Mouse (Mus musculus) cerebellum, adult 9-11 months (tissue): Measurements from ENCODE around the gene Zfp607a.
"Not testable (repeated sequence)": the region's sequence is repeated elsewhere in the genome, so short reads cannot be mapped to it uniquely, and the experiment has no call there.

Experiments used
- DNase-seq: peaks from one replicate; pipeline ENCODE4 v3.0.0; 2022

The Zfp607a gene

DNA sequence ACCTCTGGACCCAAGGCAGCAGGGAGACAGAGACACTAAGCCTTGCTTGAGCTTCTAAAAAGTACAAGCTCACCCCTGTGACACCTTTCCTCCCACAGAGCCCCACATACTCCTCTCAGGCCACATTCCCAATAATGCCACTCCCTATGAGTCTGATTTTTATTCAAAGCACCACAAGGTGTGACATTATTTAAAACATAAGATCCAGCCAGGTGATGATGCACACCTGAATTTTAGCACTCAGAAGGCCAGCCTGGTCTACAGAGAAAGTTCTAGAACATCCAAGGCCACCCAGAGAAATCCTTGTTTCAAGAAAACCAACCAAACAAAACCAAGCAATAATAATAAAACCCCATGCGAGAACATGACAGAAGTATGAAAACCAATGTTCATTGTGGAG is at the start of gene Zfp607a:
Zfp607a (plus strand) TSS at position 301 of the 400 bp plus-strand sequence.
- DNase-seq: no peak

DNA sequence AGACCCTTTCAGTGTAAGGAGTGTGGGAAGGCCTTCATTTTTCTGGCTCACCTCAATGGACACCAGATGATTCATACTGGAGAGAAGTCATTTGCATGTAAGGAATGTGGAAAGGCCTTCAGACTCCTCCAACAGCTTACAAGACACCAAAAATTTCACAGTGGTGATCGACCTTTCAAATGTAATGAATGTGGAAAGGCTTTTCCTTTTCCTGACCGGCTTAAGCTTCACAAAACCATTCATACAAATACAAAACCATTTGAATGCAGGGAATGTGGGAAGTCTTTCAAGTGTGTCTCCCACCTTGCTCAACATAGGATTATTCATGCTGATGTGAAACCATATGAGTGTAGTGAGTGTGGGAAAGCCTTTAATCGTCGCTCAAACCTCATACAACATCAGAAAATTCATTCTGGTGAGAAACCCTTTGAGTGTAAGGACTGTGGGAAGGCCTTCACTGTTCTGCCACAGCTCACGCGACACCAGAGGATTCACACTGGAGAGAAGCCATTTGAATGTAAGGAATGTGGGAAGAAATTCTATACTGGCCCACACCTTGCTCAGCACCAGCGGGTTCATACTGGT is 38.7 kb upstream of the Zfp607a start:
- no peak for DNase-seq

DNA sequence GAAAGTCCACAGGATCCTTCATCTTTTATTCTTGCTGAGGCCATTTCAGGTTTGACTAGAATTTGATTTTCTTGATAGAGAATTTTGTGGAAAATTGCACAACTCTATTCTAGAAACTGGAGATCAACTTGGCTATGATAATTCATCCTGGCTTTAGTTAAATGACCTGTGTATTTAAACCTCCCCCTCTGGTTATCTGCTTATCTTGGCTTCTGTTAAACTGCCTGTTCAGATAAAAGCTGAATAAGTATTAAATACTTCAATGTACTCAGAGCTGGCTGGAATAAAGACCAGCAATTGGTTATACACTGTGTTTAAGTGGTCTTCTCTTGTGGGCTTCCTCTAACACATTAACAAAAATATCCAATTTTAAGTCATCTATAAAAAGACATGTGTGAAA is 34.7 kb upstream of the Zfp607a start:
- DNase-seq: no peak

DNA sequence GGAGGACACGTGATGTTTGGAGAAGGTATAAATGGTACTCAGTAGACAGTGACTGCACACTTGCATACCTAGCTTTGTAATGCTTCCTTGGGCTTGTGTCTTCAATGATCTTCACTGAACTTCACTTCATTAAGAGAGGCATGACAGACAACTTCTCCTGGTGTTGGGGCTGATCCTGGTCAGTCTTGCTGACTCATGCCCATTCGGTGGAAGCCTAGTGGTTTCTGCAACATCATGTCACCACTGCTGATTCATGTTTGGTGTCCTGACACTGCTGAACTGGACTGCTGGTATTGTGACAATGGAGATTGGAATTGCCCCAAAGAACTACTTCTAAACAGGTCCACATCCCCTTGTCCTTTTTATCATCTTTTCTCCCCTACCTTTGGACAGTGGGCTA is 23.2 kb upstream of the Zfp607a start:
- no peak for DNase-seq

DNA sequence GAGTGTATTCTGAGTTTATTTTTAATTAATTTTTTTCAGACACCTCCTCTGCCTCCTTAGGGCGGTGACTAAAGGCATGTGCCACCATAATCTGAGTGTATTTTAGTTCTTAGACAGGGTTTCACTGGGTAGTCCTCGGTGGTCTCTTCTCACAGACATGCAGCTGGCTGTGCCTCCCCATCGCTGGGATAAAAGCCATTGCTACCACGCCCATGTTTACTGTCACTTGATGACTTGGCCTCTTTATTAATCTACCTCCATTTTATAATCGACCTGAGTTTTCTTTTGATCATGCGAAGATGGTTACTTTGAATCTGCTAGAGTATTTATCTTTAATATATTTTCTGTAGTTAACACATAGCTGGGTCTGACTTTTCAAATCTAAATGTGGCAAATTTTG is 19.4 kb upstream of the Zfp607a start:
- no peak for DNase-seq

DNA sequence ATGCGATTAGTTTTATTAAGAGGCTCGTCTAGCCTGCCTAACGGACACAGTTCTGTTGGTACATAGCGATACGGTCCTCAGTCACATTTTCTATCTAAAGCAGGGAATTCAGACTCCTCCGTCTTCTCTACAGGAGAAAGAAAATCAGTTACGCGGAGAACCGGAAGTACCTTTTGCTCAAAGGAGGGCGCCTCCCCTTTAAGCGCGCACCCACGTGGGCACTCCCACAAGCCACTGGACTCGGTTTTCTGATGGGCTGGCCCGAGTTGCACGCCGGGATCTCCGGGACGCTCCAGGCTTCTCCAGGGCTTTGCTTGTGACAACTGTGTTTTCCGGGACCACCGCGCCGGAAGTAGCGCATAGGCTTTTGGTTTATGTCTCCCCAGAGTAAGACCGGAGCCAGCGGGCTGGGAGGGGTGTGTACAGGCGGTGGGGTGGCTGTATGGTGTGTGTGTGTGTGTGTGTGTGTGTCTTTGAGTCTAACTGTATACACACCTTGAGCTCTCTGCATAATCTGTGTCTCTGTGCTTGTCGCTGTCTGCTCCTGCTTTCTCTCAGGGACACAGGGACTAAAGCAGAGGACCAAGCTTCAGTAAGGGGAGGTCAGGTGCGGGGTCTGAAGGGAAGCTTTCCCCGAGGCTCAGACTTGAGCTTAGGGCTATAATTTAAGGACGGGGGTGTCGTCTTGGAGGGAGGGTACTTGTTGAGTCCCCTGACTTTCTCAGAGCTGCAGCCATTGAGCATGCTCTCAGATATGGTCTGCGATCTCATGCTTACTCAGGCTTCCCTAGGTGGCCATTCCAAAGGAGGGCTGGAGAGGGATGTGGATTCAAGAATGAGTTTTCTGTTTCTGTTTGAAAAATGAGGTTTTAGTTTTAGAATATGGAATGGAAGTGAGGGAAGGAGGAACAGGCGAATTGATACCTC is 18.7 kb upstream of the Zfp607a start, which contains the start of gene Zfp59:
Zfp59 (plus strand) TSS at position 285 of the 927 bp plus-strand sequence.
- peak; percentile 87 for DNase-seq

DNA sequence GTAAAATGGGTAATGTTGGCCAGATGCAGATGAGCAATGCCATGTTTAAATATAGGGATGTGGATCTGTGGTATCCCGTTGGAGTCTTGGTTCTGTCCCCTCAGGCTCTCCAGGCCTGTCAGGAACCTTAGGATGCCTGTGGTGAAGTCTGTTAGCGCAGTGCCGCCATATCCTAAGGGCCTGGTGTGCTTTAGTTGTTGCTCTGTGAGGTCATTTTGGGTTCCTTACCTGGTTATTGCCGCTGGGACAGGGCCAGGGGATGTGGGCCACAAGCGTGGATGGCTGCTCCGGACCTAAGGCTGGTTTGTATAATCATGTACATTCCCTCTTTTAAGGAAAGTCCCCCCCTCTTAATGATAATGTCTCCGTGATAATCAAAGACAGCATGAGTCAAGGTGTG is 17.7 kb upstream of the Zfp607a start:
- no peak for DNase-seq

DNA sequence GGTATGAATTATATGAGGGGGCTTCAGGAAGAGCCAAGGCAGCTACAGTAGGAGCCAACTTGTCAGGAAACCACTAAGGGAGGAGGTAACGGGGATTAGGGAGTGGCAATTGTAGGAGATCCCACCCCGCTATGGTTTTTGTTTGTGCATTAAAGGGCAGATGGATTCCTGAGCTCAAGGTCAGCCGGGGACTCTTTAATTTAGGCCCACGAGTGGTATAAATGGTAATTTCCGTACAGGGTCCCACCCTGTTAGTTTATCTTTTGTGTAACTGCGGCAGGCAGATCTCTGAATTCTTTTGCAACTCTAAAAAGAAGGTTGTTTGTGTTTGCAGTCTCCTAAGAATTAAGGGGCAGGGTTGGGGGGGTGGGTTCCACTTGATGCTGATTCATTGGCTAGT is 17.2 kb upstream of the Zfp607a start:
- DNase-seq: no peak

DNA sequence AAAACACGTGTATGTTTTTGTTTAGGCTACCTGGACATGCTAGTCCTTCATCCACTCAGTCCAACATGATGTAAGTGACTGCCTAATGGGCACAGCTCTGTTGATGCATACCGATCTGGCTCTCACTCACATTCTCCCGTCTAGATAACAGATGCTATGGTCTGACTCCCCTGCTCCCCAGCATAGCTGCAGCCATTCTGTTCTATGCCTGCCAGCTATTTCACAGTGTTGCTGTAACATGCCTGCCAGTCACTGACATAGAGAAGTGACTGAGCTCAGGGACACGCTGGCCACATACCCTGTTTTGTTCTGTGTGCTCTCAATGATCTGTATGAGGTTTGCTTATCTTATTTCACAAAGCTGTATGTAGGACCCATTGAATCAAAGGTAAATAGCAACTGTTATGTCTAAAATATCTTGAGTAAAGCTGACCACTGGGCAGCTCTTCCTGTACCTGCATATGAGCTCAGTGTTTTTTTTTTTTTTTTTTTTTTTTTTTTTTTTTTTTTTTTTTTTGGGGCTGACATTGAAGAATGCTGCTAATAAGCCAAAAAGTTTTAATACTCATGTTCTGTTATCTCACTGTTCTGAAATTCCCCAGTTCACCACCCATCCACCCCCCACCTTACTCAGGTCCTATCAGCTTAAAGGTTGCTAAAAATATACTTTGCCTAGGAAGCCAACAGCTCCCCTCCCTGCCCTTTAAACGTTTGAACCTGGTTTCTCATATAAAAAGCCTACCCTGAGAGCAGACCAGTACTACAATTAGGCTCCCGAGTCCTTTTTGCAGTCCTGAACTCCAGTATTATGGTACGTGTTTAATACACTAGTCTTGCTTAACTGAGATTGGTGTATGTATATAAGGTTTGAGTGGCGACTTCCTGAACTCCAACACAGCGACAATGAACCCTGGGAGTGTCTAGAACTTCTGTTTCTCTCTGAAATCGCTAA is 2.2 kb downstream of the Zfp607a start:
- DNase-seq: no peak

DNA sequence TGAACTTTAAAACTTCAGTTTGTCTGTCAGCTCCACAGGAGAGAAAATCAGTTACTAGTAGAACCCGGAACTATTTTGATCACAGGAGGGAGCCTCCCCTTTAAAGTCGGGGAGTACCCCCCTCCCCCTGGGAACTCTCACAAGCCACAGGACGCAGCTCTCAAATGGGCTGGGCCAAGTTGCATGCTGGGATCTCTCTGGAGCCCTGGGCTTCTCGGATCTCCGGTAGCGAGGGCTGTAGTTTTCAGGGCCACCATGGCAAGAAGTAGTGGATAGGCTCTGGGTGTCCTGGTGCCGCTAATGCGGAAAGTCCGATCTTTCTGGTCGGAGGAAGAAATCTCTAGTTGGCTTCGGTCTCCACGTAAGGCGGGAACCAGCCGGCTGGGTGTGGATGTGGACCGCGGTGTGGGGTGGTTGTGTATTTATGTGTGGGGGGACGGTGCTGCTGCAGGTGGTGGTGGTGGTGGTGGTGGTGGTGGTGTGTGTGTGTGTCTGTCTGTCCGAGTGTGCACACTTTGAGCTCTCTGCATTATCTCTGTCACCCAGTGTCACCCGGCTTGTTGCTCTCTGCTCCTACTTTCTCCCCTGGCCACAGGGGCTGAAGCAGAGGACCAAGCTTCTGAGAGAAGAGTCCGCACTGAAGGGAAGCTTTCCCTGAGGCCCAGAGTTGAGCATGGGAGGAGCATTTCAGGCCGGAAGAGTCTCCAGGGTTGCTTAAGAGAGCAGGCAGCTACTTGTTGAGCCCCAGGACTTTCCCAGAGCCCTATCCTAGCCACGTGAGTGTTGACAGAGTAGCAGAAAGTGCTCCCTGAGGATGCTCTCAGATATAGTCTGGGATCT is 3.3 kb downstream of the Zfp607a start:
- DNase-seq: no peak

DNA sequence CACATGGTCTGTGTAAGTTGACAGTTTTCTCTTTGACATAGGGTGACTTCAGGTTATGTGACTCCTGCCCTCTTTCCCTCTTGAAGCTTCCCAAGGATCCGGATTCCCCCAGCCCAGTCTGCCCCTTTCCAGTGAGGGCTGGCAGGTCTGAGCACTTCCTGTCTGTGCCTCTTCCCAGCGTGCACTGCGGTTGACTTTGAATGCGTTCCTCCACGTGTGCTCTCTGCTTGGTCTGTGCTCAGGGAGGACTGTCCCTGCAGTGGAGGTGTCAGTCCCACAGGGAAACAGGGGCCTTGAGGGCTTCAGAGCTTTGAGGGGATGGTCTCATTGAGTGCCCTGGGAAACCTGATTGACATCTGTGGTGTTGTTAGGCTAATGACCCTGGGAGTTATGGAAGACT is 5.3 kb downstream of the Zfp607a start:
- not testable (repeated sequence) for DNase-seq

DNA sequence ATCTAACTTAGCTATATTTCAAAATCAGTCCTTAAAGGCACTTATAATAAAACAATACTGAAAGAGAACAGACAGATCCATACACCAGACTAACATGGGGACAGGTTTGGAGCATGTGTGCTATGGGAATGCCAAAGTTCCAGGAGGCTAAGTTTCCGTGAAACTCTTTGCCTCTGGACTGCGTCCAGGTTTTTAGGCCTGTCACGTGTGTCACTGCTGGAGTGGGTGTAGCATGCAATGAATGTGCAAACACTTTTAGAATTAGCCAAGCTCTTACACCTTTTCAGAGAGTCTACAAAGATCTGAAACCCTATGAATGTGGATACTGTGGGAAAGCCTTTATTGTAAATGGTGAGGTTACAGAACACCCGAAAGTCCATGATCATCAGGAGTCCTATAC is 24.4 kb downstream of the Zfp607a start:
- DNase-seq: no peak

DNA sequence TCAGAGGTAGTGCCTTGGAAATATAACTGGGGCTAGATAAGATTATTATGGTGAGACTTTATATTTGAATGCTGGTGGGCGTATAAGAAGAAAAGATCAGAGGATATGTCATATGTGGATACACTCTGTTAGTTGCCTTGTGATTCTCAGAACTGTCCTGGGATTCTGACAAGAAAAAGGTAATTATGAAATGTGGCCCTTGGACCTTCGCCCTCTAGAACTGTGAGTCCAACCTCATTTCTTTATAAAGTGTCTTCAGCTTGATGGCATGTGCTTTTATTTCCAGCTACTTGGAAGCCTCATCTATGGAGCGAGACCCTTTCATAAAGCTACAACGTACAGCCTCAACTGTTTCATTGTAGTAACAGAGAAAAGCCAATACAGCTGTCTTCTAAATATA is 43.3 kb downstream of the Zfp607a start:
- DNase-seq: no peak

DNA sequence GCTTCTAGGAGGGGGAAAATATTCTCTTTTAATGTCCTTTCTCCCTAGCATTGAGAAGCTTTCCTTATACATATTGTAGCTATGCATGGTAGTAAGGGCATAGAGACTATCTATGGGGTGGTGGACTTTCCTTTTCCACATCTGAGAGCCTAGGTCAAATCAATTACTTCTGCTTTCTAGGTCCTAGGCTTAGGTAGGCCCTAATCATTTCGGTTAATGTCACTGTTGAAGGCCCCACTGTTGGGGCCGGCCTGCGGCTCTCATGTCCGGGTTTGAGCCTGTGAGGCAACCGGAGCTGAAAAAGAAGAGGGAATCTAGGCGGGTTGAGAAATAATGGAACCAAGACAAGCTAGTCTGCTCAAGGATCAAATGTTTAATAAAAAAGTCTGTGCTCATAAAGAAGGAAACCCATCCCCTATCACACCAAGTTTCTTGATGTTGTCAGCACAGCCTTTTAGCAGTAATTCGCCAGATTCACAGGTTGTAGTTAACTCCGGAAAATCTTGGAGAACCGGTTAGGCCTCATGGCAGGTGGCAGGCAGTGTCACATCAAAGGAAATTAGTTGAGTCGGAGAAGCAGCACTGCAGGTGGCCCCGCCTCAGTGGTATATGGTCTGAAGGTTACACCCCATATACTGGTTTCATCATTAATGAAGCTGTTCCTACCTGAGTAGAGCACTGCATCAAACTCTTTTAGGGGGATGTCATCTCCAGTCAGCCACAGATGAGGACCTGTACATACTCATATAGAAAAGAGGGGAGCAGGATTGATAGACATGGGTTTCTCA is 47.9 kb downstream of the Zfp607a start:
- DNase-seq: no peak

DNA sequence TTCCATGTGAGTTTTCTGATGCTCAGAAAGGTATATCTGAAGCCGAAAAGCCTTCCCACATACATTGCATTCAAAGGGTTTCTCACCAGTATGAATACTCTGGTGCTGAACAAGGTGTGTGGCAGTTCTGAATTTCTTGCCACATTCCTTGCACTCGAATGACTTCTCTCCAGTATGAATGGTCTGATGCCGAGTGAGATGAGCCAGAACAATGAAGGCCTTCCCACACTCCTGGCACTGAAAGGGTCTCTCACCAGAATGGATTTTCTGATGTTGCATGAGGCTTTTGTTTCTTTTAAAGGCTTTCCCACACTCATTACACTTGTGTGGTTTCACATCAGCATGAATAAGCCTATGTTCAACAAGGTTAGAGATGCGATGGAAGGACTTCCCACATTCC is 53.6 kb downstream of the Zfp607a start:
- DNase-seq: not testable (repeated sequence)

DNA sequence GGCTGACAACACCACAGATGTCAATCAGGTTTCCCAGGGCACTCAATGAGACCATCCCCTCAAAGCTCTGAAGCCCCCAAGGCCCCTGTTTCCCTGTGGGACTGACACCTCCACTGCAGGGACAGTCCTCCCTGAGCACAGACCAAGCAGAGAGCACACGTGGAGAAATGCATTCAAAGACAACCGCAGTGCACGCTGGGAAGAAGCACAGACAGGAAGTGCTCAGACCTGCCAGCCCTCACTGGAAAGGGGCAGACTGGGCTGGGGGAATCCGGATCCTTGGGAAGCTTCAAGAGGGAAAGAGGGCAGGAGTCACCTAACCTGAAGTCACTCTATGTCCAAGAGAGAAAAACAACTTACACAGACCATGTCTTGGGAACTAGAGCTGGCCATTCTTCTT is 69.7 kb downstream of the Zfp607a start:
- DNase-seq: not testable (repeated sequence)

DNA sequence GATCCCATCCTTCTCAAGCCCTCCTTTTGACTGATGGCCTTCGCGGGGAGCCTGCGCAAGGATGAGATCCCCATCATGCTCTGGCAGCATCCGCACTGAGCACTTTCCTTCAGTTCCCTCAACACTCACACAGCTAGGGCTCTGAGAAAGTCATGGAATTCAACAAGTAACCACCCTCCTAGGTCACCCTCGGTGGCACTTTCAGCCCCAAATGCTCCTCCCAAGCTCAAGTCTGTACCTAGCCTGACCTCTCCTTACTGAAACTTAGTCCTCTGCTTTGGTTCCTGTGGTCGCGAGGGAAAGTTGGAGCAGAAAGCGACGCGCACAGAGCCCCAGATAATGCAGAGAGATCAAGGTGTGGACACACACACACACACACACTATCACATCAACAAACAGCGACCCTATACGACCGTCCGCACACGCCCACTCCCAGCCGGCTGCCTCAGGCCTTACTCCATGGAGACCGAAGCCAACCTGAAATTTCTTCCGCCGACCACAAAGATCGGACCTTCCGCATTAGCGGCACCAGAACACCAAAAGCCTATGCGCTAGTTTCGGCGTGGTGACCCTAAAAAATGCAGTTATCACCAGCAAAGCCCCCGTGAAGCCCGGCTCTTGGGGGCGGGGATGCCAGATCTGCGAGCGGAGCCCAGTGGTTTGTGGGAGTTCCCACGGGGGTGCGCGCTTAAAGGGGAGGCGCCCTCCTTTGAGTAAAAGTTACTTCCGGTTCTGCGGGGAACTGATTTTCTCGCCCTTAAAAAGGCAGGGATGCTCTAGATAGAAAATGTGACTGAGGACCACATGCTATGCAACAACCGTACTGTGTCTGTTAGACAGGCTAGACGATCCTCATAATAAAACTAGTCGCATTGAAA is 71.7 kb downstream of the Zfp607a start, which contains the start of gene Zfp974:
Zfp974 (minus strand) TSS at position 643 of the 878 bp plus-strand sequence.
- peak; percentile 52 for DNase-seq
